In the genomic region with DNA sequence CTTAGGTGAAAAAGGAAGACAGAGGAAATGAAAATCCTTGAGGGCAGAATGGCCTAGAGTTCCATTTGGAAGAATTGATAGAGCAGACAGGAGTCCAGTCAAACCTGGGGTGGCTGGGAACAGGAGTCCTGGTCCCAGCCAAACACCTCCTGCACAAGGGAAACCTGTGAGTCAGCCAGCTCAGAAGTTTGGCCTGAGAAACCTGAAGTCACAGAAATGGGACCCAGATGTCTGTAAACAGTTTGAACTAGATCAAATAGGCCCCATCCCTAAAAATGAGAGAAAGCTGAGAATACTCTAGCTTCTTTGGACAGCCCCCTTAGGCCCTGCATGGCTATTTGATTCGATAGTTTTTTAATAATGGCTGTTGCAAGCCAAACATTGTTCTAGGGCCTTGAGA, we compare ENCODE assay signal across 9 mouse cellular contexts. TPM values are rescaled to one million over a fixed set of nuclear protein-coding genes. Genes with fewer than 3 reads are reported as not detected.
A peak's percentile ranks its signal among the peaks of the same experiment; 100 is the strongest.
DNase-seq lines count a peak whose midpoint lies in the region; ATAC-seq and TF ChIP-seq lines count a peak whose summit lies in the region.
"Had no signal": no experiment of that assay in that cellular context is flagged by ENCODE, and none has a peak within 500 bp of the region (broad histone marks: within the 10 kb centered on the region; RNA-seq: fewer than 3 reads in every experiment).

No protein-coding gene starts in this region.

- H3K27me3 ChIP-seq in heart, adult 2 months (ENCODE audit: control insufficient read depth, insufficient read depth, low read length): no peaks in the 10 kb centered on the region
- no peaks in the 10 kb centered on the region for H3K27me3 ChIP-seq in lung, postnatal 0 days (replicated peaks; ENCODE audit: insufficient read depth, low read length)
- H3K27me3 ChIP-seq in limb, embryonic 11.5 days (ENCODE audit: control insufficient read depth, insufficient read depth, low read length): no peaks in the 10 kb centered on the region
- no peaks in the 10 kb centered on the region for H3K27me3 ChIP-seq in stomach, embryonic 14.5 days (ENCODE audit: control insufficient read depth, insufficient read depth, low read length)

- no peak for ATAC-seq in lung, postnatal 0 days
- ATAC-seq in limb, embryonic 11.5 days (ENCODE audit: insufficient number of reproducible peaks, low FRiP score, low TSS enrichment, low read depth): no peak
- no peak for ATAC-seq in stomach, embryonic 14.5 days (ENCODE audit: insufficient number of reproducible peaks, insufficient read depth, low FRiP score, low read depth)

- no peak for DNase-seq in heart, adult 2 months
- no peak for DNase-seq in heart, postnatal 4 days
- DNase-seq in lung, postnatal 0 days (ENCODE audit: low spot score): peak; percentile 9
- DNase-seq in lung, adult 18-20 months: no peak
- DNase-seq in limb, embryonic 11.5 days (ENCODE audit: low spot score): no peak
- DNase-seq in gastrocnemius, postnatal 25 days: no peak
- DNase-seq in lung, postnatal 4 days: no peak

- no peak for TF ChIP-seq POLR2A in heart, adult 2 months (IDR thresholded peaks at IDR 0.05; ENCODE audit: insufficient read depth, low read depth, low read length)

- no peak overlapping the region; the same call in none of the 2 replicates for H3K4me3 ChIP-seq in heart, adult 2 months
- H3K4me3 ChIP-seq in lung, postnatal 0 days (ENCODE audit: low read depth, low read length): peak overlapping the region; percentile 73; the same call in 1 of the 2 replicates
- no peak overlapping the region; the same call in 1 of the 2 replicates for H3K4me3 ChIP-seq in limb, embryonic 11.5 days (ENCODE audit: low read depth, low read length)
- peak overlapping the region; percentile 78; the same call in 1 of the 2 replicates for H3K4me3 ChIP-seq in stomach, embryonic 14.5 days (ENCODE audit: low read depth, low read length)

- peaks cover 2% of the 10 kb centered on the region for H3K79me2 ChIP-seq in heart, adult 2 months (replicated peaks; ENCODE audit: control insufficient read depth, insufficient read depth, low read length)

- H3K9ac ChIP-seq in heart, adult 2 months (ENCODE audit: low read depth, low read length): no peak overlapping the region
- no peak overlapping the region; the same call in 1 of the 2 replicates for H3K9ac ChIP-seq in lung, postnatal 0 days (replicated peaks; ENCODE audit: low read depth)
- H3K9ac ChIP-seq in limb, embryonic 11.5 days (ENCODE audit: low read length): no peak overlapping the region
- H3K9ac ChIP-seq in stomach, embryonic 14.5 days (replicated peaks; ENCODE audit: low read depth, low read length): no peak overlapping the region

- WGBS in heart, adult 2 months: 83% methylated on average over 1 of the region's 1 CpGs
- 88% methylated on average over 1 of the region's 1 CpGs for WGBS in lung, postnatal 0 days
- 80% methylated on average over 1 of the region's 1 CpGs for WGBS in limb, embryonic 11.5 days
- 85% methylated on average over 1 of the region's 1 CpGs for WGBS in stomach, embryonic 14.5 days

- H3K36me3 ChIP-seq in heart, adult 2 months (ENCODE audit: control insufficient read depth, insufficient read depth, low read length): no peaks in the 10 kb centered on the region
- peaks cover 6% of the 10 kb centered on the region; the same call in 1 of the 2 replicates for H3K36me3 ChIP-seq in lung, postnatal 0 days (ENCODE audit: insufficient read depth, low read length)
- H3K36me3 ChIP-seq in limb, embryonic 11.5 days (ENCODE audit: control insufficient read depth, insufficient read depth, low read length): peaks cover 4% of the 10 kb centered on the region
- peaks cover 13% of the 10 kb centered on the region for H3K36me3 ChIP-seq in stomach, embryonic 14.5 days (ENCODE audit: control insufficient read depth, insufficient read depth, low read length)

- H3K9me3 ChIP-seq in lung, postnatal 0 days (ENCODE audit: low read length): no peaks in the 10 kb centered on the region
- no peaks in the 10 kb centered on the region for H3K9me3 ChIP-seq in limb, embryonic 11.5 days (ENCODE audit: control insufficient read depth, low read length)
- no peaks in the 10 kb centered on the region for H3K9me3 ChIP-seq in stomach, embryonic 14.5 days (ENCODE audit: control insufficient read depth, low read depth, low read length)

- peaks cover 6% of the 10 kb centered on the region for H3K4me1 ChIP-seq in heart, adult 2 months (ENCODE audit: control insufficient read depth, insufficient read depth, low read length)
- H3K4me1 ChIP-seq in lung, postnatal 0 days (ENCODE audit: insufficient read depth, low read depth, low read length): peaks cover 6% of the 10 kb centered on the region; the same call in 1 of the 2 replicates
- no peaks in the 10 kb centered on the region for H3K4me1 ChIP-seq in limb, embryonic 11.5 days (ENCODE audit: control insufficient read depth, insufficient read depth, low read length)
- peaks cover 4% of the 10 kb centered on the region; the same call in 1 of the 2 replicates for H3K4me1 ChIP-seq in stomach, embryonic 14.5 days (ENCODE audit: control insufficient read depth, insufficient read depth, low read length)

- TF ChIP-seq EP300 in heart, adult 2 months (IDR thresholded peaks at IDR 0.05; ENCODE audit: insufficient read depth, low read depth, low read length): no peak
- TF ChIP-seq EP300 in lung, postnatal 0 days (IDR thresholded peaks at IDR 0.05): no peak

- TF ChIP-seq CTCF in heart, adult 2 months (IDR thresholded peaks at IDR 0.05): no peak
- no peak for TF ChIP-seq CTCF in lung, postnatal 0 days (IDR thresholded peaks at IDR 0.05)

- peak overlapping the region; percentile 84 for H3K27ac ChIP-seq in heart, adult 2 months
- H3K27ac ChIP-seq in lung, postnatal 0 days (ENCODE audit: low read length): peak overlapping the region; percentile 95
- no peak overlapping the region for H3K27ac ChIP-seq in limb, embryonic 11.5 days (replicated peaks; ENCODE audit: low read depth, low read length)
- peak overlapping the region; percentile 79; the same call in 1 of the 2 replicates for H3K27ac ChIP-seq in stomach, embryonic 14.5 days (ENCODE audit: low read length)

- intact Hi-C loops in heart, adult 2 months (cut with DNase I): loop anchor here (5.0 kb wide), 3 partner anchors 40 to 1090 kb away; partner anchors contain the start of genes Cnbp and Tpra1

- peak overlapping the region; percentile 80 for H3K4me2 ChIP-seq in lung, postnatal 0 days (replicated peaks; ENCODE audit: low read depth, low read length)
- H3K4me2 ChIP-seq in limb, embryonic 11.5 days (ENCODE audit: low read depth, severe bottlenecking): peak overlapping the region; percentile 90
- H3K4me2 ChIP-seq in stomach, embryonic 14.5 days (replicated peaks; ENCODE audit: low read depth, low read length): peak overlapping the region; percentile 82

RNA-seq across cellular contexts. Expression of gene Rab43, which starts 0.7 kb away (rescaled TPM):
- total RNA-seq in heart, adult 2 months (2021): 10 to 100 TPM; 11.1 to 11.6 TPM
- polyA plus RNA-seq in heart, adult 2 months (2012; rRNA removed): 12.2 and 17.6 TPM in 2 replicates
- 10 to 100 TPM; 19.7 TPM for total RNA-seq in heart, postnatal 4 days (2021)
- 13.5 and 15.1 TPM in 2 replicates for polyA plus RNA-seq in lung, postnatal 0 days (2015; fragmentation: Nextera tagmentation; extraction: Ambion mirVana)
- 6.9 and 7.5 TPM in 2 replicates for polyA plus RNA-seq in limb, embryonic 11.5 days (2014; fragmentation: Nextera tagmentation; extraction: Ambion mirVana)
- polyA plus RNA-seq in stomach, embryonic 14.5 days (2014; fragmentation: Nextera tagmentation; extraction: Ambion mirVana): 10.9 and 14.9 TPM in 2 replicates
- 1 to 10 TPM; 5.3 to 8.3 TPM for total RNA-seq in gastrocnemius, postnatal 25 days (2021)

RNA-seq across cellular contexts. Expression of gene Gm45140, which starts 22.9 kb away (rescaled TPM):
- 1 to 10 TPM in 1 of 2 experiments, under 1 TPM in 1; 0.23 to 1.4 TPM for total RNA-seq in heart, adult 2 months (2021)
- 0.16 and 0.79 TPM in 2 replicates for polyA plus RNA-seq in heart, adult 2 months (2012; rRNA removed)
- total RNA-seq in heart, postnatal 4 days (2021): 1 to 10 TPM in 1 of 2 experiments, under 1 TPM in 1; 0.95 to 2.4 TPM
- 0.73 and 0.94 TPM in 2 replicates for polyA plus RNA-seq in lung, postnatal 0 days (2015; fragmentation: Nextera tagmentation; extraction: Ambion mirVana)
- polyA plus RNA-seq in limb, embryonic 11.5 days (2014; fragmentation: Nextera tagmentation; extraction: Ambion mirVana): 2.8 and 3.5 TPM in 2 replicates
- polyA plus RNA-seq in stomach, embryonic 14.5 days (2014; fragmentation: Nextera tagmentation; extraction: Ambion mirVana): 2.8 and 3.5 TPM in 2 replicates
- under 1 TPM in 1 of 2 experiments, not detected in 1; 0.59 TPM for total RNA-seq in gastrocnemius, postnatal 25 days (2021)

RNA-seq across cellular contexts. Expression of gene Isy1, which starts 25.9 kb away (rescaled TPM):
- total RNA-seq in heart, adult 2 months (2021): 10 to 100 TPM; 22.3 to 22.8 TPM
- polyA plus RNA-seq in heart, adult 2 months (2012; rRNA removed): 7.3 and 15.1 TPM in 2 replicates
- 10 to 100 TPM; 23.4 to 24.5 TPM for total RNA-seq in heart, postnatal 4 days (2021)
- polyA plus RNA-seq in lung, postnatal 0 days (2015; fragmentation: Nextera tagmentation; extraction: Ambion mirVana): 21.4 and 24.1 TPM in 2 replicates
- 73.0 and 76.2 TPM in 2 replicates for polyA plus RNA-seq in limb, embryonic 11.5 days (2014; fragmentation: Nextera tagmentation; extraction: Ambion mirVana)
- 38.1 and 52.8 TPM in 2 replicates for polyA plus RNA-seq in stomach, embryonic 14.5 days (2014; fragmentation: Nextera tagmentation; extraction: Ambion mirVana)
- 10 to 100 TPM; 17.8 to 20.4 TPM for total RNA-seq in gastrocnemius, postnatal 25 days (2021)

RNA-seq across cellular contexts. Expression of gene Gp9, which starts 34.8 kb away (rescaled TPM):
- total RNA-seq in heart, adult 2 months (2021): 1 to 10 TPM in 1 of 2 experiments, under 1 TPM in 1; 0.94 to 5.8 TPM
- 2.6 and 9.9 TPM in 2 replicates for polyA plus RNA-seq in heart, adult 2 months (2012; rRNA removed)
- total RNA-seq in heart, postnatal 4 days (2021): 1 to 10 TPM in 1 of 2 experiments, under 1 TPM in 1; 0.64 to 1.1 TPM
- 8.3 and 9.1 TPM in 2 replicates for polyA plus RNA-seq in lung, postnatal 0 days (2015; fragmentation: Nextera tagmentation; extraction: Ambion mirVana)
- polyA plus RNA-seq in limb, embryonic 11.5 days (2014; fragmentation: Nextera tagmentation; extraction: Ambion mirVana): 2.0 and 4.3 TPM in 2 replicates
- 0.68 and 0.80 TPM in 2 replicates for polyA plus RNA-seq in stomach, embryonic 14.5 days (2014; fragmentation: Nextera tagmentation; extraction: Ambion mirVana)
- not detected for total RNA-seq in gastrocnemius, postnatal 25 days (2021)
- polyA plus RNA-seq: C2C12 had no signal

RNA-seq across cellular contexts. Expression of gene Cnbp, which starts 38.2 kb away (rescaled TPM):
- 100 to 1,000 TPM; 303 to 355 TPM for total RNA-seq in heart, adult 2 months (2021)
- 201 and 451 TPM in 2 replicates for polyA plus RNA-seq in heart, adult 2 months (2012; rRNA removed)
- total RNA-seq in heart, postnatal 4 days (2021): 100 to 1,000 TPM; 316 to 330 TPM
- polyA plus RNA-seq in lung, postnatal 0 days (2015; fragmentation: Nextera tagmentation; extraction: Ambion mirVana): 565 and 604 TPM in 2 replicates
- polyA plus RNA-seq in limb, embryonic 11.5 days (2014; fragmentation: Nextera tagmentation; extraction: Ambion mirVana): 1,357 and 1,371 TPM in 2 replicates
- 1,146 and 1,207 TPM in 2 replicates for polyA plus RNA-seq in stomach, embryonic 14.5 days (2014; fragmentation: Nextera tagmentation; extraction: Ambion mirVana)
- total RNA-seq in gastrocnemius, postnatal 25 days (2021): 100 to 1,000 TPM; 410 to 437 TPM

Comparison
In these comparisons a context has a peak if more than half of its experiments do, and no peak if none do; other contexts are left out.
1. H3K4me3 ChIP-seq: peak in lung, postnatal 0 days (single experiment) and stomach, embryonic 14.5 days (single experiment); none in heart, adult 2 months (single experiment) and limb, embryonic 11.5 days (single experiment).
2. Peak in every context shown above with its lines, with median percentiles within 50 percentile points of each other: H3K4me2 ChIP-seq.